Mouse (Mus musculus): Measurements from ENCODE around the gene Osgepl1. TPM values are rescaled to one million over a fixed set of nuclear protein-coding genes. Genes with fewer than 3 reads are reported as not detected.
"Not testable (repeated sequence)": the region's sequence is repeated elsewhere in the genome, so short reads cannot be mapped to it uniquely, and the experiment has no call there.

The Osgepl1 gene
- 10 to 100 TPM; 21.4 to 22.2 TPM for total RNA-seq (2021)

- intact Hi-C loops (cut with DNase I), result loop anchor here (1.0 kb wide), 1 partner anchor 16 kb away; the partner anchor contains the start of genes Gm28778, Ormdl1 and Pms1
- peak; percentile 87 to 88 for DNase-seq (ENCODE audit: low spot score in 2 of 2)
Measured at GRCm38 (mm10) chr1:53312989-53313967, at the start of gene Osgepl1. Osgepl1 (plus strand) TSS chr1:53313624.

- DNase-seq (ENCODE audit: low spot score in 2 of 2); intact Hi-C loops (cut with DNase I): not testable (repeated sequence)
Measured at GRCm38 (mm10) chr1:53264958-53265612, 48.3 kb upstream of the Osgepl1 start.

- intact Hi-C loops (cut with DNase I), result loop anchor here (10.0 kb wide), 1 partner anchor 315 kb away; no protein-coding TSS in a partner anchor
Measured at GRCm38 (mm10) chr1:53269901-53270300, 43.5 kb upstream of the Osgepl1 start.

GRCm38 (mm10) chr1:53272646-53273045 is 40.8 kb upstream of the Osgepl1 start:
- intact Hi-C loops (cut with DNase I), result loop anchor here (1.0 to 10.0 kb wide), 2 partner anchors 219 to 318 kb away; no protein-coding TSS in a partner anchor
- DNase-seq (ENCODE audit: low spot score in 2 of 2), result peak; percentile 48 to 50

More at GRCm38 (mm10) chr1:53269901-53270300, 43.5 kb upstream of the Osgepl1 start:
- DNase-seq (ENCODE audit: low spot score in 2 of 2), result no peak

GRCm38 (mm10) chr1:53291197-53291596 is 22.2 kb upstream of the Osgepl1 start:
- no peak for DNase-seq (ENCODE audit: low spot score in 2 of 2)
- intact Hi-C loops (cut with DNase I), result no loop called here

- intact Hi-C loops (cut with DNase I), result loop anchor here (1.0 kb wide), 1 partner anchor 17 kb away; the partner anchor contains the start of gene Osgepl1
- peak; percentile 97 for DNase-seq (ENCODE audit: low spot score in 2 of 2)
Measured at GRCm38 (mm10) chr1:53296581-53297383, 16.6 kb upstream of the Osgepl1 start, which contains the start of the genes Pms1, Ormdl1 and Gm28778. Pms1 (minus strand) TSS chr1:53297018. Ormdl1 (plus strand) TSS chr1:53297095. Gm28778 (plus strand) TSS chr1:53297111.

DNA sequence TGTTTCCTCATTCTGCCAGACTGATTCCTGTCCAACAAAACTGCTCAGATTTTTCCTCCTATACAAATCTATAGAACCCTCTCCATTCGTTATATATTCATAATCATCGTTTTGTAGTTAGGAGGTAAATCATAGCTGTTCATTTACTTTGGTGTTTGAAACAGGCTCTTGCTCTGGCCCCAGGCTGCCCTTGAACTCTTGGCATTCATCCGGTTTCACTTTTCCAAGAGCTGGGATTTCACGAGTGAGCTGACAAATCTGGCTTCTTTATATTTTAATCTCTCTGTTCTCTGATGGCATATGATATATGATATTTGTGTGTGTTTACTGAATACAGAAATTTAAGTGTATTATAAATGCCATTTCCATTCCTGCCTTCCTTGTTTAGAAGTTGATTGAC is 12.9 kb upstream of the Osgepl1 start:
- intact Hi-C loops (cut with DNase I), result no loop called here
- no peak for DNase-seq (ENCODE audit: low spot score in 2 of 2)

- intact Hi-C loops (cut with DNase I), result no loop called here
- no peak for DNase-seq (ENCODE audit: low spot score in 2 of 2)
Measured at GRCm38 (mm10) chr1:53321662-53322344, 8.4 kb downstream of the Osgepl1 start.

DNA sequence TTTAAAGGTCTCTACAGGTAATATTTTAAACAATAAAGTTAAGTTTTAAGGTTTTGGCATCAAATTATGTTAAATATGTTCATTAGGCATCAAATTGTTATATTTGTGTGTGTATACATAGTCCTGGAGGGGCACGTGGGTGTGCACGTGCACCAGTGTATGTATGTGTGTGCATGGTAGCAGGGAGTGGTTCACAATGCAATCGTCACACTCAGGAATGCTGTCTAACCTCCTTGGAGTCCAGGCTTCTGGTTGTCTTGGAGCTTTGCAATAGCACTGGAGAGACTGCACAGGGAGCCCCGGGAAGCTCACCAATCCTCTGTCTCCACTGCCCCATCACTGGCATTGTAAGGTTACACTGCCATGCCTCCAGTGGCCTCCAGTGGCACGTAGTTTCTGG is 9.8 kb downstream of the Osgepl1 start:
- no peak for DNase-seq (ENCODE audit: low spot score in 2 of 2)
- intact Hi-C loops (cut with DNase I), result no loop called here

DNA sequence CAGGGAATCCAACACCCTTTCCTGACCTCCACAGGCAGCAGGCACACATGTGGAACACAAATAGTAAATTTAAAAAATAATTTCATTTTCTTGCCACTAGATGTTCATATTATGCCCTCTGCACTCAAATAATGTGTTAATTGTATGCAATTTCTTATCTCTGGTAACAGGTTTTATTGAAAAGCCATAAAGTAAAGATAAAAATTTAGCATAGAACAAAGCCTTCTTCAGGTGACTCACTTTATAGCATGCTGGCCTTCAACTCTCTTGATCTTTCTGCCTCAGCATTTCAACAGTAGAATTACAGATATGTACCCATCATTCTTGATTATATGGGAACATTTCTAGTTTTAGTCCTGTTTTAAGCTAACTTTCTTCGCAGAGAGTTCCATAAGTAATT is 10.9 kb downstream of the Osgepl1 start:
- DNase-seq (ENCODE audit: low spot score in 2 of 2), result no peak
- intact Hi-C loops (cut with DNase I), result no loop called here

- DNase-seq (ENCODE audit: low spot score in 2 of 2), result no peak
- intact Hi-C loops (cut with DNase I), result no loop called here
Measured at GRCm38 (mm10) chr1:53324827-53325494, 11.5 kb downstream of the Osgepl1 start.

DNA sequence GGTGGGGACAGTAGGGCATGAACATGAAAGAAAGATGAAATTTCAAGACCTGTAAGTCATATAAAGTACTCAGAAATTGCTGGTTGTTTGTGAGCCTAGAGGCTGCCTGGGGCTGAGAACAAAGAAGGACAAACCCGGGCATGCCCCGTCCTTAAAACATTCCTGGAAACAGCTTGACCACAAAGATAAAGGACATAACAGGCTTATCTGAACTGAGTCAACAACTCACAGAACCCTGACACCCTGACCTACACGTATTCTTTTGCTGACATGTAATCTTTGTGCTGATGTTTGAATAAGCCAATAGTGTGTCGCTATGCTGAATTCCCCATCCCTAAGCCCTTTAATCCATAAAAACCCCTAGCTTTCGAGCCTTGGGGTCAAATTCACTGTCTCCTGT is 20.1 kb downstream of the Osgepl1 start:
- intact Hi-C loops (cut with DNase I); DNase-seq (ENCODE audit: low spot score in 2 of 2): not testable (repeated sequence)

- intact Hi-C loops (cut with DNase I), result no loop called here
- DNase-seq (ENCODE audit: low spot score in 2 of 2), result no peak
Measured at GRCm38 (mm10) chr1:53335465-53335864, 22.0 kb downstream of the Osgepl1 start.

GRCm38 (mm10) chr1:53337403-53337802 is 24.0 kb downstream of the Osgepl1 start:
- DNase-seq (ENCODE audit: low spot score in 2 of 2); intact Hi-C loops (cut with DNase I): not testable (repeated sequence)

- intact Hi-C loops (cut with DNase I), result no loop called here
- DNase-seq (ENCODE audit: low spot score in 2 of 2), result no peak
Measured at GRCm38 (mm10) chr1:53341071-53341470, 27.6 kb downstream of the Osgepl1 start.

- intact Hi-C loops (cut with DNase I), result loop anchor here (2.0 kb wide), 1 partner anchor 300 kb away; no protein-coding TSS in a partner anchor
- DNase-seq (ENCODE audit: low spot score in 2 of 2), result peak; percentile 95 to 98
Measured at GRCm38 (mm10) chr1:53352327-53353261, 39.2 kb downstream of the Osgepl1 start, which contains the start of the genes Asdurf, Gm28551 and Asnsd1. Asdurf (minus strand) TSS chr1:53352619. Gm28551 (minus strand) TSS chr1:53352667. Asnsd1 (minus strand) TSS chr1:53352752.

- no peak for DNase-seq (ENCODE audit: low spot score in 2 of 2)
- intact Hi-C loops (cut with DNase I), result no loop called here
Measured at GRCm38 (mm10) chr1:53358988-53359387, 45.6 kb downstream of the Osgepl1 start.
